Mouse (Mus musculus) midbrain, postnatal 0 days (tissue): ENCODE measurements at regions not wholly inside any gene's neighbourhood (a gene's known extent, or its start where the extent isn't known, plus 50 kb on each side); places are given as distances from the start of the nearest gene placed in this dataset.

Source experiments
- ATAC-seq: fragments of 200-750 bp; cut with Nextera tagmentation; 2 replicates; pipeline ENCODE4 v1.8.0; 2017; ENCODE audit warnings: moderate number of reproducible peaks, mild to moderate bottlenecking, moderate TSS enrichment, moderate library complexity; ENCODE audit not compliant: low FRiP score
- DNase-seq: peaks from one replicate; pipeline ENCODE4 v3.0.0-alpha.2; 2015; ENCODE audit warnings: low spot score
- H3K27ac ChIP-seq: fragments of 300-500 bp; sonication (generic); 2 replicates; pipeline ENCODE4 v1.5.1; 2014; ENCODE audit warnings: low read depth, mild to moderate bottlenecking, low read length, mixed read lengths
- H3K27me3 ChIP-seq: fragments of 300-500 bp; sonication (generic); 2 replicates; pipeline ENCODE4 v1.6.1; 2014; ENCODE audit warnings: low read length, control low read depth, mixed read lengths; ENCODE audit not compliant: insufficient read depth
- H3K36me3 ChIP-seq: fragments of 300-500 bp; sonication (generic); 2 replicates; pipeline ENCODE4 v1.6.1; 2014; ENCODE audit warnings: low read length, control low read depth, mixed read lengths; ENCODE audit not compliant: insufficient read depth
- H3K4me1 ChIP-seq: fragments of 300-500 bp; sonication (generic); 2 replicates; pipeline ENCODE4 v1.6.1; 2014; ENCODE audit warnings: mild to moderate bottlenecking, control low read depth, antibody characterized with exemption, low read length, mixed read lengths; ENCODE audit not compliant: insufficient read depth
- H3K4me2 ChIP-seq: fragments of 300-500 bp; sonication (generic); 2 replicates; pipeline ENCODE4 v1.6.1; 2014; ENCODE audit warnings: low read depth, mild to moderate bottlenecking, low read length, mixed read lengths; ENCODE audit not compliant: poor library complexity, severe bottlenecking
- H3K4me3 ChIP-seq: fragments of 300-500 bp; sonication (generic); 2 replicates; pipeline ENCODE4 v1.5.1; 2014; ENCODE audit warnings: low read depth, mild to moderate bottlenecking, low read length, moderate library complexity
- H3K9ac ChIP-seq: fragments of 300-500 bp; sonication (generic); replicated peaks from 2 replicates; pipeline ENCODE4 v1.6.1; 2014; ENCODE audit warnings: mild to moderate bottlenecking, low read length, moderate library complexity, mixed read lengths; ENCODE audit not compliant: poor library complexity, severe bottlenecking
- H3K9me3 ChIP-seq: fragments of 300-500 bp; sonication (generic); 2 replicates; pipeline ENCODE4 v1.6.1; 2016; ENCODE audit warnings: low read length, control low read depth
- CTCF ChIP-seq: IDR thresholded peaks from 2 replicates; pipeline ENCODE4 v1.5.1; 2016; ENCODE audit warnings: antibody characterized with exemption, mild to moderate bottlenecking
- WGBS: fragments of 180-500 bp; shearing (Covaris S2); extraction: QIAGEN DNeasy Blood & Tissue Kit; methylation state at CpG from one replicate; pipeline ENCODE4 v1.1.7; 2014; 5-methylcytosine and 5-hydroxymethylcytosine counted together

- Histone ChIP-seq H3K4me3 (no peak overlapping the region), H3K27me3 (no peaks in the 10 kb centered on the region), H3K9ac (no peak overlapping the region), H3K36me3 (no peaks in the 10 kb centered on the region), H3K9me3 (no peaks in the 10 kb centered on the region), H3K27ac (no peak overlapping the region), H3K4me2 (no peak overlapping the region), H3K4me1 (no peaks in the 10 kb centered on the region)
- TF ChIP-seq CTCF = no peak
- no peak for ATAC-seq
- 55% methylated on average over 3 of the region's 3 CpGs for WGBS
- DNase-seq = no peak
Observed at GRCm38 (mm10) chr8:103378545-103378944, 593.1 kb upstream of the Cdh11 start.

GRCm38 (mm10) chr8:103381575-103381974 is 596.1 kb upstream of the Cdh11 start:
- H3K27ac ChIP-seq = no peak overlapping the region

GRCm38 (mm10) chr8:103391359-103391758 is 605.9 kb upstream of the Cdh11 start:
- Histone ChIP-seq H3K9me3 (no peaks in the 10 kb centered on the region), H3K4me3 (no peak overlapping the region), H3K4me2 (no peak overlapping the region), H3K9ac (no peak overlapping the region), H3K27me3 (no peaks in the 10 kb centered on the region), H3K36me3 (no peaks in the 10 kb centered on the region), H3K27ac (no peak overlapping the region), H3K4me1 (no peaks in the 10 kb centered on the region)
- DNase-seq (no peak), ATAC-seq (no peak)
- 83% methylated on average over 6 of the region's 6 CpGs for WGBS
- TF ChIP-seq CTCF = no peak

More at GRCm38 (mm10) chr8:103381575-103381974, 596.1 kb upstream of the Cdh11 start:
- 85% methylated on average over 3 of the region's 3 CpGs for WGBS
- Histone ChIP-seq H3K4me1 (no peaks in the 10 kb centered on the region), H3K9ac (no peak overlapping the region), H3K9me3 (no peaks in the 10 kb centered on the region), H3K27me3 (no peaks in the 10 kb centered on the region), H3K4me2 (no peak overlapping the region), H3K36me3 (no peaks in the 10 kb centered on the region), H3K4me3 (no peak overlapping the region)
- DNase-seq (no peak), ATAC-seq (no peak)
- no peak for TF ChIP-seq CTCF

- DNase-seq (no peak), ATAC-seq (no peak)
- Histone ChIP-seq H3K27me3 (no peaks in the 10 kb centered on the region), H3K4me1 (no peaks in the 10 kb centered on the region), H3K9ac (no peak overlapping the region), H3K4me2 (no peak overlapping the region), H3K27ac (no peak overlapping the region), H3K36me3 (no peaks in the 10 kb centered on the region), H3K4me3 (no peak overlapping the region), H3K9me3 (no peaks in the 10 kb centered on the region)
- WGBS = 17% methylated on average over 4 of the region's 4 CpGs
- TF ChIP-seq CTCF = no peak
Observed at GRCm38 (mm10) chr8:103395316-103395715, 609.9 kb upstream of the Cdh11 start.

GRCm38 (mm10) chr8:103398179-103398578 is 612.7 kb upstream of the Cdh11 start:
- H3K27ac ChIP-seq = no peak overlapping the region
- ATAC-seq (no peak), DNase-seq (no peak)
- no peak overlapping the region for H3K4me3 ChIP-seq
- H3K4me2 ChIP-seq = no peak overlapping the region
- no peaks in the 10 kb centered on the region for H3K9me3 ChIP-seq
- H3K9ac ChIP-seq = no peak overlapping the region
- no peaks in the 10 kb centered on the region for H3K4me1 ChIP-seq
- WGBS = 86% methylated on average over 3 of the region's 3 CpGs
- TF ChIP-seq CTCF = 0 out of 2 replicates have a peak, but pooled peaks have one; percentile 6
- no peaks in the 10 kb centered on the region for H3K27me3 ChIP-seq
- H3K36me3 ChIP-seq = no peaks in the 10 kb centered on the region

GRCm38 (mm10) chr8:103399466-103399865 is 614.0 kb upstream of the Cdh11 start:
- no peaks in the 10 kb centered on the region for H3K27me3 ChIP-seq
- ATAC-seq (no peak), DNase-seq (no peak)
- peak; percentile 33 for TF ChIP-seq CTCF
- H3K9me3 ChIP-seq = no peaks in the 10 kb centered on the region
- H3K36me3 ChIP-seq = no peaks in the 10 kb centered on the region
- no peak overlapping the region for H3K4me2 ChIP-seq
- WGBS = 94% methylated on average over 3 of the region's 3 CpGs
- no peak overlapping the region for H3K27ac ChIP-seq
- H3K9ac ChIP-seq = no peak overlapping the region
- H3K4me1 ChIP-seq = no peaks in the 10 kb centered on the region
- H3K4me3 ChIP-seq = no peak overlapping the region
